Mouse (Mus musculus) liver, embryonic 15.5 days (tissue): ENCODE data around the gene Hist1h2ao. TPM values are rescaled to one million over a fixed set of nuclear protein-coding genes. Genes with fewer than 3 reads are reported as not detected.
"Not testable (repeated sequence)": the region's sequence is repeated elsewhere in the genome, so short reads cannot be mapped to it uniquely, and the experiment has no call there.

Experiments
- ATAC-seq: fragments of 200-750 bp; cut with Nextera tagmentation; 2 replicates; pipeline ENCODE4 v1.8.0; 2017; ENCODE audit warnings: moderate number of reproducible peaks, mild to moderate bottlenecking, moderate library complexity; ENCODE audit not compliant: insufficient read depth
- H3K27ac ChIP-seq: fragments of 300-500 bp; sonication (generic); replicated peaks from 2 replicates; pipeline ENCODE4 v1.5.1; 2015; ENCODE audit warnings: mild to moderate bottlenecking, inconsistent platforms
- H3K27me3 ChIP-seq: fragments of 300-500 bp; sonication (generic); 2 replicates; pipeline ENCODE4 v1.6.1; 2015; ENCODE audit warnings: mild to moderate bottlenecking, inconsistent platforms
- H3K36me3 ChIP-seq: fragments of 300-500 bp; sonication (generic); replicated peaks from 2 replicates; pipeline ENCODE4 v1.6.1; 2015; ENCODE audit warnings: moderate library complexity, mild to moderate bottlenecking, inconsistent platforms
- H3K4me1 ChIP-seq: fragments of 300-500 bp; sonication (generic); replicated peaks from 2 replicates; pipeline ENCODE4 v1.6.1; 2015; ENCODE audit warnings: inconsistent platforms
- H3K4me2 ChIP-seq: fragments of 300-500 bp; sonication (generic); 2 replicates; pipeline ENCODE4 v1.6.1; 2015; ENCODE audit warnings: moderate library complexity, mild to moderate bottlenecking, inconsistent platforms
- H3K4me3 ChIP-seq: fragments of 300-500 bp; sonication (generic); replicated peaks from 2 replicates; pipeline ENCODE4 v1.5.1; 2015; ENCODE audit warnings: mild to moderate bottlenecking, inconsistent platforms
- H3K9ac ChIP-seq: fragments of 300-500 bp; sonication (generic); 2 replicates; pipeline ENCODE4 v1.6.1; 2015; ENCODE audit warnings: moderate library complexity, mild to moderate bottlenecking, inconsistent platforms
- H3K9me3 ChIP-seq: fragments of 300-500 bp; sonication (generic); replicated peaks from 2 replicates; pipeline ENCODE4 v1.6.1; 2016; ENCODE audit warnings: inconsistent platforms
- WGBS: fragments of 180-500 bp; shearing (Covaris S2); methylation state at CpG from one replicate; pipeline ENCODE4 v1.1.7; 2015; ENCODE audit warnings: mixed read lengths; ENCODE audit not compliant: insufficient replicate concordance; 5-methylcytosine and 5-hydroxymethylcytosine counted together
- polyA plus RNA-seq: library from polyadenylated mRNA; unstranded; fragments of >200 nt; fragmentation: Nextera tagmentation; extraction: Ambion mirVana; gene quantifications from 2 replicates; pipeline ENCODE4 v1.2.1, GENCODE M21; 2015

Gene Hist1h2ao
- polyA plus RNA-seq, result 1.1 TPM in 1 of 2 replicates, not detected in the other

GRCm38 (mm10) chr13:21810073-21810472 lies at the start of gene Hist1h2ao, which contains the start of gene Hist1h2bq:
Hist1h2ao (plus strand) TSS chr13:21810465.
Hist1h2bq (minus strand) TSS chr13:21810197.
- not testable (repeated sequence) for H3K4me2 ChIP-seq, H3K9ac ChIP-seq, H3K27ac ChIP-seq, H3K27me3 ChIP-seq, H3K4me1 ChIP-seq, H3K36me3 ChIP-seq, H3K4me3 ChIP-seq, H3K9me3 ChIP-seq
- no CpG with 5 or more reads among the region's 23 CpGs for WGBS
- peak; percentile 87 for ATAC-seq

- Histone ChIP-seq H3K4me2 (peak overlapping the region; percentile 79), H3K9ac (peak overlapping the region; percentile 81), H3K9me3 (no peaks in the 10 kb centered on the region), H3K4me3 (peak overlapping the region; percentile 66), H3K36me3 (peaks cover 6% of the 10 kb centered on the region), H3K27ac (peak overlapping the region; percentile 100), H3K27me3 (no peaks in the 10 kb centered on the region), H3K4me1 (peaks cover 58% of the 10 kb centered on the region)
- peak; percentile 65 for ATAC-seq
- 5% methylated on average over 33 of the region's 33 CpGs for WGBS
Measured at GRCm38 (mm10) chr13:21778814-21779766, 31.2 kb upstream of the Hist1h2ao start.

- H3K36me3 ChIP-seq, result 0 out of 2 replicates have a peak, but pooled peaks cover under 1% of the 10 kb centered on the region
- peak within 1 kb of the TSS; percentile 81 for H3K9ac ChIP-seq
- peak within 1 kb of the TSS; percentile 66 for H3K4me3 ChIP-seq
- H3K4me1 ChIP-seq, result peaks cover 65% of the 10 kb centered on the region
- H3K4me2 ChIP-seq, result peak within 1 kb of the TSS; percentile 79
- peak; percentile 48 for ATAC-seq
- under 1% methylated on average over 44 of the region's 44 CpGs for WGBS
- no peaks in the 10 kb centered on the region for H3K27me3 ChIP-seq
- H3K9me3 ChIP-seq, result no peaks in the 10 kb centered on the region
- peak within 1 kb of the TSS; percentile 100 for H3K27ac ChIP-seq
Measured at GRCm38 (mm10) chr13:21779767-21780731, 30.2 kb upstream of the Hist1h2ao start, which contains the start of gene Hist1h1b. Hist1h1b (minus strand) TSS chr13:21780625.

- 36% methylated on average over 6 of the region's 6 CpGs for WGBS
- peak overlapping the region; percentile 66 for H3K4me3 ChIP-seq
- H3K4me2 ChIP-seq, result peak overlapping the region; percentile 79
Measured at GRCm38 (mm10) chr13:21781021-21781555, 29.2 kb upstream of the Hist1h2ao start.

GRCm38 (mm10) chr13:21781639-21782038 lies 28.6 kb upstream of the Hist1h2ao start:
- peaks cover 62% of the 10 kb centered on the region for H3K4me1 ChIP-seq
- peak overlapping the region; percentile 100 for H3K27ac ChIP-seq
- no peaks in the 10 kb centered on the region for H3K27me3 ChIP-seq
- no peaks in the 10 kb centered on the region for H3K36me3 ChIP-seq
- ATAC-seq, result no peak
- H3K4me2 ChIP-seq, result peak overlapping the region; percentile 79
- H3K4me3 ChIP-seq, result peak overlapping the region; percentile 32
- H3K9ac ChIP-seq, result no peak overlapping the region
- WGBS, result 78% methylated on average over 1 of the region's 1 CpGs
- H3K9me3 ChIP-seq, result no peaks in the 10 kb centered on the region

More at GRCm38 (mm10) chr13:21781021-21781555, 29.2 kb upstream of the Hist1h2ao start:
- Histone ChIP-seq H3K4me1 (peaks cover 66% of the 10 kb centered on the region), H3K9ac (peak overlapping the region; percentile 81), H3K36me3 (no peaks in the 10 kb centered on the region), H3K27ac (peak overlapping the region; percentile 100), H3K27me3 (no peaks in the 10 kb centered on the region), H3K9me3 (no peaks in the 10 kb centered on the region)
- no peak for ATAC-seq

- Histone ChIP-seq H3K4me3 (peak overlapping the region; percentile 53), H3K4me1 (peaks cover 52% of the 10 kb centered on the region), H3K9ac (peak overlapping the region; percentile 70), H3K4me2 (peak overlapping the region; percentile 73), H3K27ac (peak overlapping the region; percentile 100)
- H3K9me3 ChIP-seq, H3K36me3 ChIP-seq, H3K27me3 ChIP-seq: not testable (repeated sequence)
- WGBS, result under 1% methylated on average over 21 of the region's 35 CpGs
- peak; percentile 5 for ATAC-seq
Measured at GRCm38 (mm10) chr13:21782361-21783254, 27.7 kb upstream of the Hist1h2ao start.

- Histone ChIP-seq H3K9ac (peak within 1 kb of the TSS; percentile 70), H3K27me3 (no peaks in the 10 kb centered on the region), H3K9me3 (no peaks in the 10 kb centered on the region), H3K4me3 (peak within 1 kb of the TSS; percentile 53), H3K4me1 (peaks cover 51% of the 10 kb centered on the region), H3K36me3 (no peaks in the 10 kb centered on the region), H3K27ac (peak within 1 kb of the TSS; percentile 100), H3K4me2 (peak within 1 kb of the TSS; percentile 73)
- under 1% methylated on average over 15 of the region's 20 CpGs for WGBS
- ATAC-seq, result peak; percentile 35
Measured at GRCm38 (mm10) chr13:21783255-21783617, 27.0 kb upstream of the Hist1h2ao start, which contains the start of gene Hist1h3i. Hist1h3i (minus strand) TSS chr13:21783370.

GRCm38 (mm10) chr13:21783734-21784161 lies 26.5 kb upstream of the Hist1h2ao start:
- H3K27me3 ChIP-seq, result no peaks in the 10 kb centered on the region
- 2% methylated on average over 9 of the region's 9 CpGs for WGBS
- H3K4me2 ChIP-seq, result peak overlapping the region; percentile 73
- H3K36me3 ChIP-seq, result no peaks in the 10 kb centered on the region
- peak overlapping the region; percentile 59 for H3K9ac ChIP-seq
- peaks cover 56% of the 10 kb centered on the region for H3K4me1 ChIP-seq
- peak overlapping the region; percentile 53 for H3K4me3 ChIP-seq
- H3K27ac ChIP-seq, result peak overlapping the region; percentile 100
- no peaks in the 10 kb centered on the region for H3K9me3 ChIP-seq
- no peak for ATAC-seq

- ATAC-seq, result no peak
- peak overlapping the region; percentile 59 for H3K9ac ChIP-seq
- no peaks in the 10 kb centered on the region for H3K9me3 ChIP-seq
- H3K4me3 ChIP-seq, result peak overlapping the region; percentile 53; the same call in 1 of the 2 replicates
- 52% methylated on average over 6 of the region's 6 CpGs for WGBS
- H3K27me3 ChIP-seq, result no peaks in the 10 kb centered on the region
- H3K36me3 ChIP-seq, result no peaks in the 10 kb centered on the region
- peaks cover 60% of the 10 kb centered on the region for H3K4me1 ChIP-seq
- peak overlapping the region; percentile 100 for H3K27ac ChIP-seq
- H3K4me2 ChIP-seq, result peak overlapping the region; percentile 73
Measured at GRCm38 (mm10) chr13:21784311-21784710, 26.0 kb upstream of the Hist1h2ao start.
